Mouse (Mus musculus): ENCODE results near the gene Loxl3.

DNA sequence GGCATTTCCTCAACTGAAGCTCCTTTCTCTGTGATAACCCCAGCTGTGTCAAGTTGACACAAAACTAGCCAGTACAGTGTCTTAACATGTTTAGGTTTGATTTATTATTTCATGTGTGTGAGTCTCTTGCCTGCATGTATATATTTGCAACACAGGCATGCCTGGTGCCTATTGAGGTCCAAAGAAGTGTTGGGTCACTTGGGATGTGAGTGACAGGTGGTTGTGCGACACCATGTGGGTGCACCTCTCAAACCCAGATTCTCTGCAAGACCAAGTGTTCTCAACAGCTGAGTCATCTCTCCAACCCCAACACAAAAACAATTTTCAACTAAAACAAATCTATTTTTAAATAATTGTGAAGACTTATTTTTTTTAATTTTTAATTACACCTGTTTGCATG is 30.9 kb upstream of the Loxl3 start:
- TF ChIP-seq CTCF (IDR thresholded peaks at IDR 0.05; ENCODE audit: low read depth) (no peak), EP300 (IDR thresholded peaks at IDR 0.05; ENCODE audit: low read depth) (no peak)
